Mouse (Mus musculus): ENCODE data around the gene Ddi2.

DNA sequence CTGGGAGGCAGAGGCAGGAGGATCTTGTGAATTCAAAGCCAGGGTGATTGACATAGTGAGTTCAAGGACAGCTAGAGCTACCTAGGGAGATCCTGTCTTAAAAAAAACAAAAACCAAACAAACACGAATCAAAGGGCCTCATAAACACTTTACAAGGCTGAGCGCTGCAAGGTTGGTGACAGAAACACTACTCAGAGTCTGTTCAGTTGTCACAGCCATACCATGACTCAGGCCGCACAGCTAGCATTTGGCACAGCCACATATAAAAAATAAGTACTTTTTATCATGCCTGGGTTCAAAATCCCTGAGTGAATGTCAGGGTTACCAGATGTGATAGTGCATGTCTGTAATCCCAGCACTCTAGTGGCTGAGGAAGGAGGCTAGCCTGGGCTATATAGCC lies 76.0 kb downstream of the Ddi2 start:
- TF ChIP-seq CTCF (IDR thresholded peaks at IDR 0.05) (no peak), POLR2A (IDR thresholded peaks at IDR 0.05; ENCODE audit: insufficient read depth, low read depth, low read length) (no peak)
